Mouse (Mus musculus): ENCODE results near the gene Slc24a5. TPM values are rescaled to one million over a fixed set of nuclear protein-coding genes. Genes with fewer than 3 reads are reported as not detected.
"Not testable (repeated sequence)": the region's sequence is repeated elsewhere in the genome, so short reads cannot be mapped to it uniquely, and the experiment has no call there.

The Slc24a5 gene
- polyA plus RNA-seq, 1 experiment from 2014 or later = 2.2 TPM

DNA sequence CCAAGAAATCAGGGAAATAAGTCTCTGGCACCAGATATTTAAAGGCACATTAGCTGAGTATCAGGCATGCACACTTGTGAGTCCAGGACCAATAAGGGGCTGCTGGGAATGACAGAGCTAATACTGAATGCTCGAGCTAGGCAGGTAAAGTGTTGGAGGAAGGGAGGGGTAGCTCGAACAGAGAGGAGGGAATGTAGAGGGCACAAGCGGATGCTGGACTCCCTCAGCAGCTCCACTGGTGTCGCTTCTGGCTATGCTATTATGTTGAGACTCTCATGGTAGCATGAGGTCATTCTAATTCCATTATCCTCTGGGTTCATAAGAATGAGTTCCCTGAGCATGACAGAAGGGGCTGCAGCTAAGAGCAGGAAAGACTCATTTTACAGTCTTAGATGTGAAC lies 5.0 kb upstream of the Slc24a5 start:
- WGBS = 63% methylated on average over 4 of the region's 4 CpGs
- Histone ChIP-seq H3K27me3 (no peaks in the 10 kb centered on the region), H3K27ac (no peak overlapping the region), H3K4me1 (0 out of 2 replicates have a peak, but pooled peaks cover 2% of the 10 kb centered on the region), H3K36me3 (no peaks in the 10 kb centered on the region), H3K9me3 (replicated peaks) (no peaks in the 10 kb centered on the region), H3K9ac (no peak overlapping the region), H3K4me2 (no peak overlapping the region), H3K4me3 (replicated peaks) (no peak overlapping the region)
- no peak for ATAC-seq (replicated peaks; ENCODE audit: low FRiP score)

DNA sequence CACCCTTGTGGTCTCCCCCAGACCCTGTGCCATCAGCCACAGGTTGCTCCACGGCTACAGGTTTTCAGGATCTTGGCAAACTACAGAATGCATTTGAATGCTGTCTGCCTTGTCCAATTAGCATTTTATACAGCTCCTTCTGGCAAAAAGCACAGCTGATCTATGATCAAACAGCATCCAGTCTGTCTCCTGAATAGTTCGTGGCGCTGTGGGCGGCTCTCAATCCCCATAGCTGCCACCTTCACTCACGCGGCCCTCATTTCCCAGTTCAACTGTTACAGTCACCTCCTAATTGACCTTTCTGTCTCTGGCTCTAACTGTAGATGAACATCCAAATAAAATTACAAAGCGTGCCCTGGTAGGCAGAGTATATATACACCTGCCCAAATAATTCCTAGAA lies 551 bp upstream of the Slc24a5 start:
- H3K9me3 ChIP-seq (replicated peaks) = no peaks in the 10 kb centered on the region
- no peaks in the 10 kb centered on the region for H3K27me3 ChIP-seq
- H3K9ac ChIP-seq = no peak overlapping the region
- WGBS = 88% methylated on average over 7 of the region's 7 CpGs
- H3K4me3 ChIP-seq (replicated peaks) = no peak overlapping the region
- no peak overlapping the region for H3K27ac ChIP-seq
- H3K4me1 ChIP-seq = 0 out of 2 replicates have a peak, but pooled peaks cover 5% of the 10 kb centered on the region
- ATAC-seq (replicated peaks; ENCODE audit: low FRiP score) = no peak
- H3K36me3 ChIP-seq = no peaks in the 10 kb centered on the region
- no peak overlapping the region for H3K4me2 ChIP-seq

DNA sequence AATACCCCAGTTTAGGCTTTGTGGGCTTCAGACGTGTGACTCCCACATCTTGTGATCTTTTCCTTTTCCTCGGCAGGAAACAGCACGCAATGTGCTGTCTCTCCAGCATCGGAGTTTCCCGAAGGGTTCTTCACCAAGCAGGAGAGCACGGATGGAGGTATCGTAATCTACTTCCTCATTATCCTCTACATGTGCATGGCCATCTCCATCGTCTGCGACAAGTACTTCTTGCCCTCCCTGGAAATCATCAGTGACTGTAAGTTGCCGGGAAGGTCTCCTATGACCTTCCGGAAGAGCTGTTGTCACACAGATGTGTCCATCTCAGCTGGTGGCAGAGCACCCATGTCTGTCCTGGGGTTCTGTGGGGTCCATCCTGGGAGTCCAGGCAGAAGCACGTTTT lies 772 bp downstream of the Slc24a5 start:
- Histone ChIP-seq H3K4me3 (replicated peaks) (no peak overlapping the region), H3K9ac (no peak overlapping the region), H3K27me3 (no peaks in the 10 kb centered on the region), H3K27ac (no peak overlapping the region), H3K4me2 (no peak overlapping the region), H3K36me3 (no peaks in the 10 kb centered on the region), H3K9me3 (replicated peaks) (no peaks in the 10 kb centered on the region), H3K4me1 (0 out of 2 replicates have a peak, but pooled peaks cover 5% of the 10 kb centered on the region)
- WGBS = 90% methylated on average over 12 of the region's 12 CpGs
- ATAC-seq (replicated peaks; ENCODE audit: low FRiP score) = no peak

DNA sequence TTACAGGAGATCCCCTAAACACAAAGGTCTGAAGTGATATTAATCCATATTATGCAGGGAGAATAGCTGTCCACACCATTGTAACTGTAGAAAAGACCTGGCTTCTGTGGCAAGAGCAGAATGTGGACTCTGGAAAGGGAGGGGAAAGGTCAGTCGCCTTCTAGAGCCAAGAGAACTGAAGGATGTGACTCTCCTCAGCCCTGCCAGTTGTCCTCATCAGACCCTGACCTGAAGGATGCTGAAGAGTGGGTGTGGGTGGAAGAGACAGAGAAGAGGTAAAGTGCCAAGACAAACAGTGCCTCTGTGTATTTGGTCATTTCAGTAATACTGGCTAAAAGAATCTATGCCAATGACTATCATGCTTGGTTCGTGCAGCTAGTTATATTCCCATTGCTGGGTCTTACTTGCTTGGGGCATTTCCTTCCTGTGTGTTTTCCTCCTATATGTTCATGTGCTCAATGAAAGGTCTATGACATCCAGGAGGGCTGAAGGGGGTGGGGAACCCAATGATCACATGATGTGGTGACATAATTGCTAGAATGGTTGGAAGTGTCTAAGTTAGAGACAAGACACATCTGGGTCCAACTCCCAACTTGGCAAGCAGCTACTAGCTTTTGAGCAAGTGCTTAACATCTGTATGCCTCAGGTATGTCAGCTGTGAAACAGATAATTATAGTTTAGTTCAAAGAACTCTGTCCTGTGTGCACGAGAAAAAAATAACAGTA lies 5.3 kb downstream of the Slc24a5 start:
- WGBS = 81% methylated on average over 3 of the region's 3 CpGs
- no peak overlapping the region for H3K27ac ChIP-seq

DNA sequence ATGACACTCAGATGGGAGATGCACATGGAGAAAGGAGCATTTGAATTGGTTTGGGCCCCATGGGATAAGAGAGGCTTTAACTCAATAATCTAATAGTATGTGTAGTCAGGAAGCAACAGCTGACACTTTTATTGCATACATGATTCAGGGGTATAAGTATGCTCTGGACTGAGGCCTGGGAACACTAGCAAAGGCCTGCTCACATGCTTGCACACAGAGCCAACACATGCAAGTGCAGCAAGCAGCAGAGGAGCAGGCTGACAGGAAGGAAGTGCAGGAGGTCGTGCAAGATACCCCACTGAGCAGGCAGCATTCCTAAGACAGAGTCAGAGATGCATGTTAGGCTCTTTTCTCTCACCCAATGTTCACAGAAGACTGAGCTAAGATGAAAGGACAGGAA lies 16.0 kb downstream of the Slc24a5 start:
- Histone ChIP-seq H3K36me3 (peaks cover 46% of the 10 kb centered on the region), H3K4me3 (replicated peaks) (no peak overlapping the region), H3K9ac (no peak overlapping the region), H3K4me2 (no peak overlapping the region), H3K9me3 (replicated peaks) (no peaks in the 10 kb centered on the region), H3K4me1 (peaks cover 5% of the 10 kb centered on the region), H3K27ac (peak overlapping the region; percentile 75), H3K27me3 (no peaks in the 10 kb centered on the region)
- peak; percentile 82 for ATAC-seq (replicated peaks; ENCODE audit: low FRiP score)
- 12% methylated on average over 1 of the region's 1 CpGs for WGBS

More for the DNA sequence above, 5.3 kb downstream of the Slc24a5 start:
- no peaks in the 10 kb centered on the region for H3K36me3 ChIP-seq
- H3K4me2 ChIP-seq = no peak overlapping the region
- no peaks in the 10 kb centered on the region for H3K4me1 ChIP-seq
- no peak for ATAC-seq (replicated peaks; ENCODE audit: low FRiP score)
- no peak overlapping the region for H3K4me3 ChIP-seq (replicated peaks)
- H3K9me3 ChIP-seq (replicated peaks) = no peaks in the 10 kb centered on the region
- H3K9ac ChIP-seq = no peak overlapping the region
- H3K27me3 ChIP-seq = no peaks in the 10 kb centered on the region

DNA sequence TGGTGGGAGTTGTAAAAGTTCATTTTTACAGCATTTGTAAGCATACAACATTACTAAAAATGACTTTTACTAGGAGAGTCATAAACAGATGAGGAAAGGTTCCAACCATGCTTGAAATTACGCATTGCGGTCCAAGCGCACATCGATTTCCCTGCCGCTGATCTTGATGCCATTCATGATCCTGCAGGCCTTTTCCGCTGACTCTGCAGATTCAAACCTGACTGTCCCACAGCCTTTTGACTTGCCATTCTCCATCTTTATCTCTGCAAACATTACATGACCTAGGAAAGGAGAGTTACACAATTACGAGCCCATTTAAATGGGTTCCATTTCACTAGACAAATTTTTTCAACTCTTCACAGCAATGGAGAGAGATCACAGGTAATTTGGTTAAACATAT lies 20.8 kb downstream of the Slc24a5 start:
- Histone ChIP-seq H3K9ac (no peak overlapping the region), H3K9me3 (replicated peaks) (no peaks in the 10 kb centered on the region), H3K4me3 (replicated peaks) (no peak overlapping the region), H3K4me1 (peaks cover 5% of the 10 kb centered on the region), H3K27me3 (no peaks in the 10 kb centered on the region), H3K27ac (no peak overlapping the region), H3K36me3 (peaks cover 65% of the 10 kb centered on the region), H3K4me2 (no peak overlapping the region)
- no peak for ATAC-seq (replicated peaks; ENCODE audit: low FRiP score)
- 96% methylated on average over 7 of the region's 7 CpGs for WGBS

DNA sequence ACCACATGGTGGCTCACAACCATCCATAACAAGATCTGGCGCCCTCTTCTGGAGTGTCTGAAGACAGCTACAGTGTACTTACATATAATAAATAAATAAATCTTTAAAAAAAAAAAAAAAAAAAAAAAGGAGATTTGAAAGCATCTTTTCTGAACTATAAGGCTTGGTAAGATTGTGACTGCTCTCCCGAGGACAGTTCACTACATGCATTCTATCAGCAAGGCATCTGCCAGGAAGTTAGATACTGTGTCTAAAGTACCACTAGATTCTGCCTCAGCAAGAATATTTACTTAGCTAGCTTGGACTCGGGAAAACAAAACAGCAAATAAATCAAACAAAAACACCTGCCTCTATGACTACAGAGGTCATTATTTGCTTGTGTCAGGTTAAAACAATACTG lies 24.2 kb downstream of the Slc24a5 start:
- not testable (repeated sequence) for H3K9ac ChIP-seq; H3K4me3 ChIP-seq (replicated peaks); H3K4me1 ChIP-seq; ATAC-seq (replicated peaks; ENCODE audit: low FRiP score); H3K27ac ChIP-seq; H3K27me3 ChIP-seq; H3K4me2 ChIP-seq; H3K9me3 ChIP-seq (replicated peaks)
- peaks cover 67% of the 10 kb centered on the region for H3K36me3 ChIP-seq
- 60% methylated on average over 3 of the region's 3 CpGs for WGBS

DNA sequence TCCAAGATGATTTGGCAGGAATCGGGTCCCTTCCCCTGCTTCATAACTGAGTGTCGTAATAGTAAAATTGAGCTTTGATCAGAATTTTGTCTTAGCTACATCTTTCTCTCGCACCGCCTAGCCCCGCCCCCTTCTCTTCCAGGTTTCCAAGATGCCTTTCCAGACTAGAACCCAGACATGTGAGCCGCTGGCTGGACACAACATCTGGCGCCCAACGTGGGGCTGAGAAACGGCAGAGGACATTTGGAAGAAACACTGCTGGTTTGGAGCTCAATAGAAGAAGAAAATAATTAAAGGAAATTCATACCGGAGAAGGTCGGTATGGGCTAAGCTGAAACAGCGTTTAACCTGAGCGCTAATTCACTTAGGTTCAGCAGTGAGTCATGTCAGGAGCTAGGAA lies 36.6 kb downstream of the Slc24a5 start:
- peaks cover 73% of the 10 kb centered on the region for H3K36me3 ChIP-seq
- H3K4me2 ChIP-seq; ATAC-seq (replicated peaks; ENCODE audit: low FRiP score); H3K27me3 ChIP-seq; H3K4me1 ChIP-seq; H3K9me3 ChIP-seq (replicated peaks); H3K9ac ChIP-seq; H3K27ac ChIP-seq; H3K4me3 ChIP-seq (replicated peaks): not testable (repeated sequence)
- WGBS = 97% methylated on average over 13 of the region's 13 CpGs

DNA sequence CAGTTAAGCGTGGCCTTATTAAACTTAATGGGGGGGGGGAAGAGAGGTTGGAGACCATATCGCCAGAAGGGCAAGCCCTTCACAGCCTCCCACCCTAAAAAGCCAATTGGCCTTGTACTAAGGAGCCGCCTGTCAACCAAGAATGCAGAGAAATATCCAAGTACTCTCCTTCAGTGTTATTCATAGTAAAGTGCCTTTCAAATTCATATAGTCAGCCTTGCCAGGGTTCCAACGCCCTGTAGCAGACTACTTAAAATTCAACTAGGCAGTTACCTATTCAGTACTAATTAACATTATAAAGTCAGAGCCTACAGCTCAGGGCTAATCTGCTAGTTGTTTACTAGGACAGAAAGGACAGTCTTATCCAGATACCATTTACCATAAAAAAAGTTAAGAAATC lies 38.6 kb downstream of the Slc24a5 start:
- WGBS = 95% methylated on average over 4 of the region's 4 CpGs
- not testable (repeated sequence) for H3K27me3 ChIP-seq; H3K27ac ChIP-seq; H3K4me2 ChIP-seq; H3K4me1 ChIP-seq; H3K4me3 ChIP-seq (replicated peaks); H3K9me3 ChIP-seq (replicated peaks); ATAC-seq (replicated peaks; ENCODE audit: low FRiP score); H3K9ac ChIP-seq
- peaks cover 64% of the 10 kb centered on the region for H3K36me3 ChIP-seq

DNA sequence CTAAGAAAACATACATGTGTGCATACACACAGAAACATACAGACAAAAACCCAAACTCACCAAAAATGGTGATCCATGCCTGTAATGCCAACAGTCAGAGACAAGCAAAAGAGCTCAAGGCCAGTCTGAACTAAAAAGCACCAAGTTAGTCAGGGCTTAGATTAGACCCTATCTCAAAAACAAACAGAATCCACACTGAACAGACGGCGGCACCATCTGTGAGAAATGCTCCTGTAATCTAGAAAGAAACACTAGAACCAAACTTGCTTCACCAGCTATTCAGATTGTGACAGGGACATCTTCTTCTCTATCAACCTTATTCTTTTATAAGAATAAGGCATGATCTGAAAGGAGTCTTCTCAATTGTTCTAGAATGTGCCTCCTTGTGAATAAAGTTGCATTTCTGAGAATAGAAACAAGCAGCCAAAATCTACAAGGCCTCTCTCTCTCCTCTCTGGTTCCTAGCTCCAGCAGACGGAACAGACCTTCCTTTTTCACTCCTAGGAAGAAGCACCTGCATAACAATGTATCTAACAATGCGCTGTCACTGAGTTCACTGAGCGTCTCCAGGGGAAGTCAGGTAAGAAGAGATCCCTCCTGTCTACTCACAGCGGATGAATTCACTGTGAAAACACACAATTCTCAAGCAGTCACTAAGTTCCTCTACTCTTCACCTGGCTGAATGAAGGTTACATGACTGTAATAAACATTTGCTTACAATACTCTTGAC lies 51.6 kb downstream of the Slc24a5 start:
- H3K27ac ChIP-seq = no peak overlapping the region
- 79% methylated on average over 6 of the region's 6 CpGs for WGBS
- H3K36me3 ChIP-seq = peaks cover 16% of the 10 kb centered on the region
- H3K4me3 ChIP-seq (replicated peaks) = no peak overlapping the region
- H3K27me3 ChIP-seq = no peaks in the 10 kb centered on the region
- H3K9me3 ChIP-seq (replicated peaks) = no peaks in the 10 kb centered on the region
- ATAC-seq (replicated peaks; ENCODE audit: low FRiP score) = no peak
- H3K4me1 ChIP-seq = peaks cover 15% of the 10 kb centered on the region
- no peak overlapping the region for H3K9ac ChIP-seq
- H3K4me2 ChIP-seq = no peak overlapping the region

DNA sequence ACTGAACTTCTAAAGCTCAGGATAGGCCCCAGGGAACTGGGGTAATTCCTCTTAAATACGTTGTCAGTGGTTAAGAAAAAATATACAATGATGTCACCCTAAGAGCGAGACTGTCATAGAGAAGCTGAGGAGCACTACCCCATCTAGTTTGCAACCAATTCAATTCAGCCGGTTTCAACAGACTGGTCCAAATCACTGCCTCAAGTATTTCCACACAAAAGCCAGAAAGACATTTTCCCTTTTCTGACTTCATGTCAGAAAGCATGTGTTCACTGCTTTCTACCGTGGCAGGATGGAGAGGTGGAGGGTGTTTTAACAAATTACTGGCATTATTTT lies 54.3 kb downstream of the Slc24a5 start:
- Histone ChIP-seq H3K9ac (peak overlapping the region; percentile 87), H3K4me2 (peak overlapping the region; percentile 79), H3K4me3 (replicated peaks) (peak overlapping the region; percentile 78), H3K27ac (peak overlapping the region; percentile 87; the same call in 1 of the 2 replicates), H3K36me3 (no peaks in the 10 kb centered on the region), H3K9me3 (replicated peaks) (no peaks in the 10 kb centered on the region), H3K4me1 (peaks cover 15% of the 10 kb centered on the region), H3K27me3 (peaks cover 4% of the 10 kb centered on the region; the same call in 1 of the 2 replicates)
- 6% methylated on average over 4 of the region's 4 CpGs for WGBS
- no peak for ATAC-seq (replicated peaks; ENCODE audit: low FRiP score)

DNA sequence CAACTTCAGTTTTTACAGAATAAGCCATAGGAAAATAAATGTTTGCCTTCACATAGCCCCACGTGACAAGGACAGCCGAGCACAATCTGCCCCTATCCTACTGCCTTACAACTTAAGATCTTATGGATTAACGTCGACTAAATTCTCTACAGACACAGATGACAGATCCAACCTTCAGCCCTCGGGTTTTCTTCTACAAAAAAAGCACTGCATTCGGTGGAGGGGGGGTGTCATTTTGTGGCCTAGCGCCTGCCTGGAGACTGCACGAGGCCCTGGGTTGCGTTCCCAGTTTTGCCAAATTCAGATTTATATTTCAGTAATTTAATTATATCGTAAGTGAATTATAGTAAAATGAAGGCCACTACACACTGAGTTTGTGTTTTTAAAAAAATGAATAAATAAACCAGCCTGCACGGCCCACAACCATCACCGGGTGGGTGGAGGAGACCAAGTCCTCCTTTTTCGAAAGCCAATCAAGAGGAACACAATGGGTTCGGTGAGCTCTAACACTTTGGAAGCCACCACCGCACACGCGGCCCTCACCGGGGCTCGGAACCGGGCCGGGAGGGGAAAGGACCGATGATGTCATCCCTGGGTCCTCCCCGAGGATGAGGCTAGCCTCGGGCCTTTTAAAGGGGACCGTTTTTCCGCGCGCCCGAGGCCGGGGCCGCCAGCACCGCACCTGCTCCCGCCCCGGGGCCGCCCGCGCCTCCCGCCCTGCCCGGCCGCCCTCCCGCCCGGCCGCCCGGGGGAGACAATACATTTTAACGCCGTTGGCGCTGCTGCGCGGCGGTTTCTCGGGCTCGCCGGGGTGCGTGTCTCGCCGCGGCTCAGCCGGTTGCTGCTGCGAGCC lies 54.9 kb downstream of the Slc24a5 start:
- H3K27ac ChIP-seq = peak overlapping the region; percentile 87
- ATAC-seq (replicated peaks; ENCODE audit: low FRiP score) = peak; percentile 85
- peaks cover 15% of the 10 kb centered on the region for H3K4me1 ChIP-seq
- H3K9ac ChIP-seq = peak overlapping the region; percentile 87
- peak overlapping the region; percentile 78 for H3K4me3 ChIP-seq (replicated peaks)
- peak overlapping the region; percentile 79 for H3K4me2 ChIP-seq
- under 1% methylated on average over 48 of the region's 59 CpGs for WGBS
- H3K27me3 ChIP-seq = peaks cover 4% of the 10 kb centered on the region; the same call in 1 of the 2 replicates
- no peaks in the 10 kb centered on the region for H3K36me3 ChIP-seq
- H3K9me3 ChIP-seq (replicated peaks) = no peaks in the 10 kb centered on the region

Measured in kidney, embryonic 15.5 days (tissue).